Mouse (Mus musculus): ENCODE measurements around the gene Prrt2. TPM values are rescaled to one million over a fixed set of nuclear protein-coding genes. Genes with fewer than 3 reads are reported as not detected.

The Prrt2 gene
- 4.3 and 19.0 TPM in 2 replicates for polyA plus RNA-seq (2012; rRNA removed)

GRCm38 (mm10) chr7:127020901-127021562 lies at the start of gene Prrt2, which contains the start of gene Gm42742:
Prrt2 (minus strand) TSS chr7:127021211.
Gm42742 (minus strand) TSS chr7:127021097.

GRCm38 (mm10) chr7:127041851-127042672 lies 21.1 kb upstream of the Prrt2 start, which contains the start of gene Kif22:
Kif22 (minus strand) TSS chr7:127042471.

GRCm38 (mm10) chr7:127026984-127027726 lies 6.1 kb upstream of the Prrt2 start, which contains the start of gene Maz:
Maz (minus strand) TSS chr7:127027037.

GRCm38 (mm10) chr7:127016971-127017949 lies 3.8 kb downstream of the Prrt2 start, which contains the start of gene Pagr1a:
Pagr1a (minus strand) TSS chr7:127017352.

GRCm38 (mm10) chr7:127016481-127016485 lies 4.7 kb downstream of the Prrt2 start, which contains the start of gene Pagr1b:
Pagr1b (minus strand) TSS chr7:127016484.

GRCm38 (mm10) chr7:127014320-127014719 lies 6.7 kb downstream of the Prrt2 start, which contains the start of gene Mvp:
Mvp (minus strand) TSS chr7:127014621.

GRCm38 (mm10) chr7:126975950-126976866 lies 44.8 kb downstream of the Prrt2 start, which contains the start of gene Cdiptos:
Cdiptos (minus strand) TSS chr7:126976098.

GRCm38 (mm10) chr7:126975893-126975949 lies 45.3 kb downstream of the Prrt2 start, which contains the start of gene Cdipt:
Cdipt (plus strand) TSS chr7:126975914.

Other genes with a start within 250 kb of the Prrt2 start
- gene Ypel3, start 244.3 kb downstream of the Prrt2 start, polyA plus RNA-seq (2012; rRNA removed) = 80.9 and 93.6 TPM in 2 replicates
- gene Tbx6, start 239.7 kb downstream of the Prrt2 start, polyA plus RNA-seq (2012; rRNA removed) = 1.1 and 1.5 TPM in 2 replicates
- 268 and 290 TPM in 2 replicates for gene Ppp4c, start 228.7 kb downstream of the Prrt2 start, polyA plus RNA-seq (2012; rRNA removed)
- gene Fam57b, start 223.5 kb downstream of the Prrt2 start, polyA plus RNA-seq (2012; rRNA removed) = 23.7 and 32.0 TPM in 2 replicates
- not detected in 2 replicates for gene 4930451I11Rik, start 189.6 kb downstream of the Prrt2 start, polyA plus RNA-seq (2012; rRNA removed)
- gene Doc2a, start 173.8 kb downstream of the Prrt2 start, polyA plus RNA-seq (2012; rRNA removed) = 4.1 and 5.6 TPM in 2 replicates
- 186 and 304 TPM in 2 replicates for gene Hirip3, start 159.2 kb downstream of the Prrt2 start, polyA plus RNA-seq (2012; rRNA removed)
- 63.3 and 64.6 TPM in 2 replicates for gene Ino80e, start 158.8 kb downstream of the Prrt2 start, polyA plus RNA-seq (2012; rRNA removed)
- 102 and 154 TPM in 2 replicates for gene Taok2, start 136.5 kb downstream of the Prrt2 start, polyA plus RNA-seq (2012; rRNA removed)
- gene Tmem219, start 98.3 kb downstream of the Prrt2 start, polyA plus RNA-seq (2012; rRNA removed) = 23.2 and 23.4 TPM in 2 replicates
- gene Kctd13, start 92.3 kb downstream of the Prrt2 start, polyA plus RNA-seq (2012; rRNA removed) = 26.0 and 28.2 TPM in 2 replicates
- 2.8 and 7.1 TPM in 2 replicates for gene Asphd1, start 71.6 kb downstream of the Prrt2 start, polyA plus RNA-seq (2012; rRNA removed)
- gene Sez6l2, start 70.6 kb downstream of the Prrt2 start, polyA plus RNA-seq (2012; rRNA removed) = 14.5 and 15.0 TPM in 2 replicates
- gene Cdipt, start 45.3 kb downstream of the Prrt2 start, polyA plus RNA-seq (2012; rRNA removed) = 72.5 and 93.7 TPM in 2 replicates
- gene Cdiptos, start 45.1 kb downstream of the Prrt2 start, polyA plus RNA-seq (2012; rRNA removed) = 0.78 and 0.83 TPM in 2 replicates
- 4.1 and 6.1 TPM in 2 replicates for gene Mvp, start 6.6 kb downstream of the Prrt2 start, polyA plus RNA-seq (2012; rRNA removed)
- 0.20 and 0.56 TPM in 2 replicates for gene Pagr1b, start 4.7 kb downstream of the Prrt2 start, polyA plus RNA-seq (2012; rRNA removed)
- 5.7 and 15.9 TPM in 2 replicates for gene Pagr1a, start 3.9 kb downstream of the Prrt2 start, polyA plus RNA-seq (2012; rRNA removed)
- 97.7 and 244 TPM in 2 replicates for gene Gm42742, start 114 bp downstream of the Prrt2 start, polyA plus RNA-seq (2012; rRNA removed)
- gene Maz, start 5.8 kb upstream of the Prrt2 start, polyA plus RNA-seq (2012; rRNA removed) = 298 and 328 TPM in 2 replicates
- gene Kif22, start 21.3 kb upstream of the Prrt2 start, polyA plus RNA-seq (2012; rRNA removed) = 99.9 and 158 TPM in 2 replicates
- gene Zg16, start 66.1 kb upstream of the Prrt2 start, polyA plus RNA-seq (2012; rRNA removed) = 0.22 TPM in 1 of 2 replicates, not detected in the other
- 1.0 and 1.3 TPM in 2 replicates for gene AI467606, start 70.1 kb upstream of the Prrt2 start, polyA plus RNA-seq (2012; rRNA removed)
- 4.3 and 7.2 TPM in 2 replicates for gene Qprt, start 101.0 kb upstream of the Prrt2 start, polyA plus RNA-seq (2012; rRNA removed)
- 0.93 and 1.4 TPM in 2 replicates for gene Spn, start 116.6 kb upstream of the Prrt2 start, polyA plus RNA-seq (2012; rRNA removed)
- gene Cd2bp2, start 174.8 kb upstream of the Prrt2 start, polyA plus RNA-seq (2012; rRNA removed) = 152 and 184 TPM in 2 replicates
- gene Tbc1d10b, start 187.3 kb upstream of the Prrt2 start, polyA plus RNA-seq (2012; rRNA removed) = 50.6 and 52.5 TPM in 2 replicates
- gene Mylpf, start 187.7 kb upstream of the Prrt2 start, polyA plus RNA-seq (2012; rRNA removed) = 12.1 and 97.1 TPM in 2 replicates
- 33.8 and 38.9 TPM in 2 replicates for gene Zfp553, start 211.8 kb upstream of the Prrt2 start, polyA plus RNA-seq (2012; rRNA removed)
- gene Sept1, start 211.9 kb upstream of the Prrt2 start, polyA plus RNA-seq (2012; rRNA removed) = 35.5 and 61.6 TPM in 2 replicates
- gene Zfp771, start 223.1 kb upstream of the Prrt2 start, polyA plus RNA-seq (2012; rRNA removed) = 66.0 and 76.1 TPM in 2 replicates
- gene Dctpp1, start 239.5 kb upstream of the Prrt2 start, polyA plus RNA-seq (2012; rRNA removed) = 125 and 147 TPM in 2 replicates